Mouse (Mus musculus) cortical plate, adult 2 months (tissue): ENCODE data around the gene Dll4. TPM values are rescaled to one million over a fixed set of nuclear protein-coding genes. Genes with fewer than 3 reads are reported as not detected.
A peak's percentile ranks its signal among the peaks of the same experiment; 100 is the strongest.

ENCODE experiments used
- H3K27ac ChIP-seq: fragments of 200-500 bp; 2 replicates; pipeline ENCODE4 v1.5.1; 2012; ENCODE audit warnings: low read length, control low read depth, inconsistent platforms; ENCODE audit not compliant: insufficient read depth
- H3K4me1 ChIP-seq: fragments of 200-500 bp; 2 replicates; pipeline ENCODE4 v1.6.1; 2011; ENCODE audit warnings: low read length; ENCODE audit not compliant: control insufficient read depth, insufficient read depth
- H3K4me3 ChIP-seq: fragments of 200-500 bp; 2 replicates; pipeline ENCODE4 v1.5.1; 2011; ENCODE audit warnings: mild to moderate bottlenecking, low read length, control low read depth; ENCODE audit not compliant: insufficient read depth
- CTCF ChIP-seq: fragments of 200-500 bp; IDR thresholded peaks from 2 replicates; pipeline ENCODE4 v1.5.1; 2011; ENCODE audit warnings: mild to moderate bottlenecking, control low read depth, low read length; ENCODE audit not compliant: insufficient read depth; ENCODE audit errors: extremely low read depth
- POLR2A ChIP-seq: fragments of 200-500 bp; IDR thresholded peaks from 2 replicates; pipeline ENCODE4 v1.6.1; 2011; ENCODE audit warnings: mild to moderate bottlenecking, low read length, control low read depth; ENCODE audit not compliant: insufficient read depth; ENCODE audit errors: extremely low read depth
- polyA plus RNA-seq: library from polyadenylated mRNA; depleted of rRNA; stranded (reverse); fragments of >200 nt; gene quantifications from 2 replicates; pipeline ENCODE4 v1.2.3, GENCODE M21; 2012; rRNA removed

The Dll4 gene
- 2.9 and 3.3 TPM in 2 replicates for polyA plus RNA-seq

DNA sequence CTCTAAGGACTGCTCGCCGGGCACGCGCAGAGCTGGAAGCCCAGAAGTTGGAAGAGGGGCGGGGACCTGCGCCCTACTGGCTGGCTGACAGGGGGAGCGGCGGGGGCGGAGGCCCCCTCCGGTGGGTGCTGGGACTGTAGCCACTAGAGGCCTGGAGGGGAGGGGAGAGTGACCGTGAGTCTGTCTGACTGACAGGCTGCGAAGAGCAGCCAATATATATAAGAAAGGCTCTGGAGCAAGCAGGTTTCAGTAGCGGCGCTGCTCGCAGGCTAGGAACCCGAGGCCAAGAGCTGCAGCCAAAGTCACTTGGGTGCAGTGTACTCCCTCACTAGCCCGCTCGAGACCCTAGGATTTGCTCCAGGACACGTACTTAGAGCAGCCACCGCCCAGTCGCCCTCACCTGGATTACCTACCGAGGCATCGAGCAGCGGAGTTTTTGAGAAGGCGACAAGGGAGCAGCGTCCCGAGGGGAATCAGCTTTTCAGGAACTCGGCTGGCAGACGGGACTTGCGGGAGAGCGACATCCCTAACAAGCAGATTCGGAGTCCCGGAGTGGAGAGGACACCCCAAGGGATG, at the start of gene Dll4:
Dll4 (plus strand) TSS at position 217 of the 576 bp plus-strand sequence.
- Histone ChIP-seq H3K4me1 (no peaks in the 10 kb centered on the region), H3K4me3 (peak within 1 kb of the TSS; percentile 59), H3K27ac (no peak within 1 kb of the TSS)
- TF ChIP-seq POLR2A (peak; percentile 63), CTCF (no peak)

DNA sequence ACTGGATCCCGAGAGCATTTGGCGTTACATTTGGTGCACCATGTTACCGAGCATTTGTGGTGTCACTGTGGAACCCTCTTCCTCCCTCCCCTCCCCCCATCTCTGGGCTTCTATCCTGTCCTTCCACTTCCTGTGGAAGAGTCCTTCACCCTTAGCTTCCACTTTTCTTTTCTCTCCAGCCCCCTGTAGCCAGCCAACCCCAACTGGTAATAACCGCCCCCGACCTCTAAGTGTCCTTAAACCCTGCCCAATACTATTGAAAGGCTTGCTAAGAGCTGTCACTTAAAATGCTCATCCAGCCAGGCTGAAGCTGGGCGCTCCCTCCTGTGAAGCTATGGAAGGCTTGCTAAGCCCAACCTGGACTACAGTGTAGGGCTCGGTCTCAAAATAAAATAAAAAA, 48.7 kb upstream of the Dll4 start:
- no peak overlapping the region for H3K4me3 ChIP-seq
- H3K4me1 ChIP-seq, result no peaks in the 10 kb centered on the region
- H3K27ac ChIP-seq, result no peak overlapping the region
- TF ChIP-seq CTCF, result no peak
- no peak for TF ChIP-seq POLR2A

DNA sequence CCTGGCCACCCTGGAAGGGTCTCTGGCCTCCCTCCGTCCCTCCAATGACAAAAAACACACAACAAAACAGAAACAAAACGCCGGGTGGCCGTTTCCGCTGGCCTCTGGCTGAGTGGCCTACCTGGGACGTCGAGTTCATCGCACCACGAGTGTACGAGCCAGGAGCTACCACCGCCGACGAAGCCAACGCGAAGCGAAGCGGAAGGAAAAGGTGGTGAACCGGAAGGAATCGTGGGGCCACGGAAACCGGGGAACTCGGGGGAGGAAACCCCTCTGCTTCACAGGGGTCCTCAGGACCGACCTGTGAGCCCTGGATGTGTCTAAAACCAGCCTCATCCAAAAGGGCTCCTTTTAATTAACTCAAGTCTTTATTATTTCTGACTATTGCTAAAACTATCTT, 47.8 kb upstream of the Dll4 start:
- TF ChIP-seq CTCF (no peak), POLR2A (no peak)
- Histone ChIP-seq H3K4me1 (no peaks in the 10 kb centered on the region), H3K27ac (no peak overlapping the region), H3K4me3 (no peak overlapping the region)

DNA sequence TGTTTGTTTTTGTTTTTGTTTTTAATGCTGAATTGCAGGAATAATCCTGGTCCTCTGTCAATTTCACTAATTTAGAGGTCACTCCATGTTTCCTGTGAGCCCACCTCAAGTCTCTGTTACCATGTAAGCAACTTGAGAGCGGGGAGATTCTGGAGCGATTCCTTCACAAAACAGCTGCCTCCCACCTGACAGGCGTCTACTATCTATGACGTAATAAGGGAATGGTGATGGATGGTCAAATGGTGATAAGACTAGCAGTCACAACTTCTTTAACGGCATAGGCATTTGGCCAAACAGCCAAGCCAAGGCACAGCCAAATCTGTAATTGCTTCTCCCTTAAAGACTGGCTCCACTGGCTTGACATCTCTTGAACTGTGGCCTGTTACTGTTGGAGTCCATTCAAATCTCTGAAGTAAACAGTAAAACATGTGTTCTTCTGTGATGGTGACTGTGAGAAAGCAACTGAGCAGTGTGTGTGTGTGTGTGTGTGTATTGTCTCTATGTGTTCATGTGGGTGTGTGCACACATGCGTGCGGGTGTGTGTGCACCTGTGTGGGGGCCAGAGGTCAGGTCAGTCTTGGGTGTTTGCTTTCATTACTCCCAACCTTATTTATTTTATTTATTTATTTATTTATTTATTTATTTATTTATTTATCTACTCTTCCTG, 43.6 kb upstream of the Dll4 start:
- H3K27ac ChIP-seq, result no peak overlapping the region
- no peak overlapping the region for H3K4me3 ChIP-seq
- TF ChIP-seq CTCF (no peak), POLR2A (no peak)
- no peaks in the 10 kb centered on the region for H3K4me1 ChIP-seq

DNA sequence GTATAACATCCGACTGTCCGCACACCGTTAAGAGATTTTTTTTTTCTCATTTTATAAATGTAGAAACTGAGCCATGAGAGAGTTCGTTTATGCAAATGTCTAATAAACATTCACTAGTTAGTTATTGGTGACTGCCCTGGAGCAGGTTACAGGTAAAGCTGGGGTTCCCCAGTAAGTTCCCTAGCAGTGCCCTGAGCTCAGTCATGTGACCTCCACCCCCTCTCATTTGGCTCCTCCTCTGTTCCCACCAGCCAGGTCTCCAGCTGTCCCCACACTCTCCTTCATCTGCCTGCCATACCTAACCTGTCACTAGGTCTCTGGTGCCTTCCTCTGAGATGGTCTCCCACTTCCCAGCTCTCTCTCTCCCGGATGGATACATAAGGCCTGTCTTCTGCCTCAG, 38.2 kb upstream of the Dll4 start:
- H3K4me3 ChIP-seq, result no peak overlapping the region
- no peak overlapping the region for H3K27ac ChIP-seq
- peaks cover 3% of the 10 kb centered on the region; the same call in 1 of the 2 replicates for H3K4me1 ChIP-seq
- TF ChIP-seq POLR2A, result no peak

DNA sequence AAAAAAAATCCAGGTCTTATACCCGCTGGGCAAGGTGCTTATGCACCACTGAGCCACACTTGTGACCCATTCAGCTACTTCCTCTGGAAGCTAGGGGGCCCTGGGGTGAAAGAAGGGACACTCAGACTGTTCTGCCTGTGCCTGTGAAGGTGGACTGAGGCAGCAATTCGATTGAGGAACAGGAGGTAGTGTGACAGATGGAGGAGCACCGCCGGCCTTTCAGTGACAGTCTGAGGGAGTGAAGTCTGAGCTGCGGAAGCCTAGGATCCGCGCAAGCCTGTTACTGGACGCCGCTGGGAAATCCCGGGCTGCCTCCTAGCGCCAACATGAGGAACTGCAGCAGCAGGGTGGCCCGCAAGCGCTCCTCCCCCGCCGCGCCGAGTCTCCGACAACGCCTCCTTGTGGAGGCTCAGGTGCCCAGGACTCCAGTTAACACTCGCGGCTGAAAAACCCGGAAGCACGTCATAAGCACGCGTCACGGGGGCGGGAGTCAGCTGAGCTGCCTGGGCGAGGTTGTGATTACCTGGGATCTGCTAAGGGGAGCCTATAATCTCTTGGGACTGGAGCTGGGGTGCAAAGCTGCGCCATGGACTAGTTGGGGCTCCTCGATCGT, 37.2 kb upstream of the Dll4 start, which contains the start of gene Vps18:
Vps18 (plus strand) TSS at position 471 of the 613 bp plus-strand sequence.
- Histone ChIP-seq H3K4me3 (peak within 1 kb of the TSS; percentile 66), H3K4me1 (peaks cover 3% of the 10 kb centered on the region; the same call in 1 of the 2 replicates), H3K27ac (no peak within 1 kb of the TSS)
- TF ChIP-seq POLR2A (peak; percentile 66; the same call in 1 of the 2 replicates), CTCF (peak; percentile 91)

DNA sequence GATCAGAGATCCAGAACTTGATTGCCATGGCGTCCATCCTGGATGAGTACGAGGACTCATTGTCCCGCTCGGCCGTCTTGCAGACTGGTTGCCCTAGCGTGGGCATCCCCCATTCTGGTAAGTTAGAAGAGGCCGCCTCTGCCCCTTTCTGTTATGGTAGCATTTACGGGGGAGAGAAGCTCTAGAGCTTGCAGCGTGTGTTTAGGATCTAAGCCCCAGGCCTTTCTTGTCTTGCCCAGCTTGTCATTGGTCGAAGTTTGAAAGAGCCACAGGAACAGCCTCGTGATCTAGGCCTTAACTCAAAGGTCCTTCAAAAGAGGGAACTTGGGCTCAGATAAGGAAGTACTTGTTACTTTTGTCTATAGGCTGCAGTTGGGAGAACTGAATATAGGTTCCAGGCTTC, 36.6 kb upstream of the Dll4 start:
- Histone ChIP-seq H3K4me3 (peak overlapping the region; percentile 66), H3K4me1 (peaks cover 3% of the 10 kb centered on the region; the same call in 1 of the 2 replicates), H3K27ac (no peak overlapping the region)
- TF ChIP-seq CTCF, result no peak
- TF ChIP-seq POLR2A, result no peak

DNA sequence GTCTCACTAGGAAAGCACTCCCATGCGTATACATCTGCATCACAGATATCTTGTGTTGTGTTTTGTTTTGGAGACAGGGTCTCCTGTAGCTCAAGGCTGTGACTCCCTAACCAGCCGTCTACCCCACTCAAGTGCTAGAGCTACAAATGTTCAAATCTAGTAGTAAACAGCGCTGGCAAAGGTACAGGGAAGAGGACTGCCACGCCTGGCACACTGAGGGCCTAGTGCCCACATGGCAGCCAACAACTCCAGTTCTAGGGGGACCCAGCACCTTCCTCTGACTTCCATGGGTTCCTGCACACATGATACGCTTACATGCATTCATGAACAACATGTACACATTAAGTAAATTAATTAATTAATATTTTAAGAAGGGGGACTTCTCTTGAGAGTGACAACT, 33.3 kb upstream of the Dll4 start:
- peaks cover 3% of the 10 kb centered on the region; the same call in 1 of the 2 replicates for H3K4me1 ChIP-seq
- TF ChIP-seq CTCF, result no peak
- TF ChIP-seq POLR2A, result no peak
- no peak overlapping the region for H3K27ac ChIP-seq
- no peak overlapping the region for H3K4me3 ChIP-seq

DNA sequence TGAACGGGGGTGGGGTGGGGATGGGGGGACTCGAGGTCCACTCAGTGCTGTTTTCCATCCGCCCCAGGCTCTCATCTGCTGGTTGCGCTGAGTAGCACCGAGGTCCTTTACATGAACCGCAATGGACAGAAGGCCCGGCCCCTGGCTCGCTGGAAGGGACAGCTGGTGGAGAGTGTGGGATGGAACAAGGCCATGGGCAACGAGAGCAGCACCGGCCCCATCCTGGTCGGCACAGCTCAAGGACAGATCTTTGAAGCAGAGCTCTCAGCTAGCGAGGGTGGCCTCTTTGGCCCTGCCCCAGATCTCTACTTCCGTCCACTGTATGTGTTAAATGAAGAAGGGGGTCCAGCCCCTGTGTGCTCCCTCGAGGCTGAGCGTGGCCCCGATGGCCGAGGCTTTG, 32.7 kb upstream of the Dll4 start:
- no peak overlapping the region for H3K4me3 ChIP-seq
- H3K4me1 ChIP-seq, result peaks cover 3% of the 10 kb centered on the region; the same call in 1 of the 2 replicates
- no peak overlapping the region for H3K27ac ChIP-seq
- TF ChIP-seq POLR2A, result no peak
- TF ChIP-seq CTCF, result no peak

DNA sequence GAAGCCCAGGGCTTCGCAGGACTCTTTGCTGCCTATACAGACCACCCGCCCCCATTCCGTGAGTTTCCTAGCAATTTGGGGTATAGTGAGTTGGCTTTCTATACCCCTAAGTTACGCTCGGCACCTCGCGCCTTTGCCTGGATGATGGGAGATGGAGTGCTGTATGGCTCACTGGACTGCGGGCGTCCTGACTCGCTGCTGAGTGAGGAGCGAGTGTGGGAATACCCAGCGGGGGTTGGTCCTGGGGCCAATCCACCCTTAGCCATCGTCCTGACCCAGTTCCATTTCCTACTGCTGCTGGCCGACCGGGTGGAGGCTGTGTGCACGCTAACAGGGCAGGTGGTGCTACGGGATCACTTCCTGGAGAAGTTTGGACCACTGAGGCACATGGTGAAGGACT, 32.3 kb upstream of the Dll4 start:
- Histone ChIP-seq H3K27ac (no peak overlapping the region), H3K4me1 (peaks cover 3% of the 10 kb centered on the region; the same call in 1 of the 2 replicates), H3K4me3 (no peak overlapping the region)
- TF ChIP-seq CTCF (no peak), POLR2A (no peak)

DNA sequence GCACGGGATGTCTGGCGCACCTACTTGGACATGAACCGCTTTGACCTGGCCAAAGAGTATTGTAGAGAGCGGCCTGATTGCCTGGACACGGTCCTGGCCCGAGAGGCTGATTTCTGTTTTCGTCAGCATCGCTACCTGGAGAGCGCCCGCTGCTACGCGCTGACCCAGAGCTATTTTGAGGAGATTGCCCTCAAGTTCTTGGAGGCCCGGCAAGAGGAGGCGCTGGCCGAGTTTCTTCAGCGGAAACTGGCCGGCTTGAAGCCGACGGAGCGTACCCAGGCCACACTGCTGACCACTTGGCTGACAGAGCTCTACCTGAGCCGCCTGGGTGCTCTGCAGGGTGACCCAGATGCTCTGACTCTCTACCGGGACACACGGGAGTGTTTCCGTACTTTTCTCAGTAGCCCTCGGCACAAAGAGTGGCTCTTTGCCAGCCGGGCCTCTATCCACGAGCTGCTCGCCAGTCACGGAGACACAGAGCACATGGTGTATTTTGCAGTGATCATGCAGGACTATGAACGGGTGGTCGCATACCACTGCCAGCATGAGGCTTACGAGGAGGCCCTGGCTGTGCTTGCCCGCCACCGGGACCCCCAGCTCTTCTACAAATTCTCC, 31.7 kb upstream of the Dll4 start:
- no peak for TF ChIP-seq POLR2A
- TF ChIP-seq CTCF, result no peak
- no peak overlapping the region for H3K27ac ChIP-seq
- no peak overlapping the region for H3K4me3 ChIP-seq
- H3K4me1 ChIP-seq, result peaks cover 3% of the 10 kb centered on the region; the same call in 1 of the 2 replicates
